Mouse (Mus musculus) heart, postnatal 0 days (tissue): ENCODE measurements at regions not wholly inside any gene's neighbourhood (a gene's known extent, or its start where the extent isn't known, plus 50 kb on each side); places are given as distances from the start of the nearest gene placed in this dataset.

Experiments used
- CTCF ChIP-seq: IDR thresholded peaks from 2 replicates; pipeline ENCODE4 v1.5.1; 2016; ENCODE audit warnings: antibody characterized with exemption, control low read depth, low read depth
- EP300 ChIP-seq: IDR thresholded peaks from 2 replicates; pipeline ENCODE4 v1.6.1; 2016; ENCODE audit warnings: antibody characterized with exemption, low read depth

DNA sequence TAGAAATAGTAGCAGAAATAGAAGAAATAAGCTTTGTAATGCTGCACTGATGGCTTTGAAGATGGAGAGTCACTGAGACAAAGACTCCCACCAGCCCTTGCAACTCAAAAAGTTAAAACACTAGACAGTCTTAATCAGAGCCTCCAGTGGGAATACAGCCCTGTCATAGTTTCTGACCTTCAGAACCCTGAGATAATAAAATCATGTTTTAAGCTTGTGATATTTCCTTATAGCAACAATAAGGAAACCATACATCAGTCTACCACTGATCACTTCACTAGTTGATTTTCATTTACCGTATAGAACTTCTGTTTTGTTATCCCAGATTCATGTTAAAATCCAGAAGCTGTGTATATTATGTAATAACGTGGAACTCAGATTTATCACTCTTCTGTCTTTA lies 139.7 kb upstream of the Xrcc4 start:
- no peak for TF ChIP-seq CTCF
- TF ChIP-seq EP300, result no peak
